Mouse (Mus musculus): ENCODE results near the gene P2rx2.

DNA sequence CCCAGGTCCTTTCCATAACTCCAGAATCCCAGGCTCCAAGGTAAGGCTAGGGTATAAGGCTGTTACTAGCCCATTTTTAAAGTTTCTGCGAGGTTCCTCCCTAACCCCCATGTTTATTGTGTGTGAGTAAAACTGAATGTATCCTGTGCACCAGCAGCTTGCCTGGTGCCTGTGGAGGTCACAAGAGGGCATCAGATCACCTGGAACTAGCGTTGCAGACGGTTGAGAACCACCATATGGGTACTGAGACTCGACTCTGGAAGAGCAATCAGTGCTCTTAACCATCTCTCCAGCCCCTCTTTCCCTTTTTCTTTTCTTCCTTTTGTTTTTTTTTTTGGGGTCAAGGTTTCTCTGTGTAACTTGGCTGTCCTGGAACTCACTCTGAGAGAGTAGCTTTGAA lies 36.8 kb upstream of the P2rx2 start:
- no peak for TF ChIP-seq TAL1 (IDR thresholded peaks at IDR 0.05; ENCODE audit: low read length)
- TF ChIP-seq GATA1 (IDR thresholded peaks at IDR 0.05; ENCODE audit: low read length), result no peak

Data from erythroblast, embryonic 14.5 days (primary cell).